Comparison of ENCODE assay signal across 8 mouse cellular contexts in the genomic region with DNA sequence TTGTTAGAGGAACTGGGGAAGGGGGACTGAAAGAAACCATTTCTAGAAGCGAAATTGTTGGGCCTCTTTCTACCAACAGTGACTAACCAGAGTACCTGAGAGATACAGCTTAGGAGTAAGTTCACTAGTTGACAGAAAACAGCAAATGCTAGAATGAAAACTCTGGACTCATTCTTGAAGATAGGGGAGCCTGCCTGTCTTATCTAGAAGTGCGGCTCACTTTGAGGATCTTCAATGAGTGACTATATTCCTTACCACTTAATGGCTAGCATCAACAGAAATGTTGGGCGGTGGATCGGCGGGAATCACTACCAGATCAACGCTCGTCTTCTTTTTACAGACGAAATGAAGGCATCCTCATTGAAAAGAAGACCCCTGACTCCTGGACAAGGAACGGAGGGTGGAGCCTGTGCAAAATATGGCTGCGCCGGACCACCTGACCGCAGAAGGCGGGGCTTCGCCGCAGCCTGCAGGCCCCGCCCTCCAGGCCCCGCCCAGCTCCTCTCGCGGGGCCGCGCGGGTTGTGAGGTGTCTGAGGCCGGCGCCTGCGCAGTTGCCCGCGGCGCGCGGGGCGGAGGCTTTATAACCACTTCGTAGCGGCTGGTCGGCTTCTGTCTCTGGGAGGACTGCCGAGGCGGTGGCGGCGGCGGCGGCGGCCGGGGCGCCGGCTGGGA. TPM values are rescaled to one million over a fixed set of nuclear protein-coding genes. Genes with fewer than 3 reads are reported as not detected.
DNase-seq lines count a peak whose midpoint lies in the region; ATAC-seq lines count a peak whose summit lies in the region.

No protein-coding gene starts in this region.

- peak; percentile 68 for ATAC-seq in common myeloid progenitor, adult 5-6 weeks (replicated peaks; ENCODE audit: low read depth, poor library complexity, severe bottlenecking)
- ATAC-seq in megakaryocyte progenitor cell, adult 5-6 weeks (replicated peaks; ENCODE audit: poor library complexity), result peak; percentile 77

- peak; percentile 98 for DNase-seq in ZHBTc4 (ENCODE audit: low read depth, low spot score)
- peak; percentile 97 to 98 for DNase-seq in gastrocnemius, adult 8-10 months (ENCODE audit: low spot score in 2 of 2)
- peak; percentile 96 for DNase-seq in induced T-regulatory cell, adult 2 months (ENCODE audit: low read depth)
- peak; percentile 92 to 95 for DNase-seq in left cerebral cortex, adult 9 months (ENCODE audit: low spot score in 2 of 2)
- DNase-seq in right cerebral cortex, postnatal 14 days, result peak; percentile 95
- peak; percentile 95 to 97 for DNase-seq in urinary bladder, postnatal 36 days (ENCODE audit: low spot score in 2 of 2)

RNA-seq across cellular contexts. Expression of gene Rnf19b, which starts 0.4 kb away (rescaled TPM):
- total RNA-seq in common myeloid progenitor, adult 5-6 weeks (2017), result 33.2 and 35.7 TPM in 2 replicates
- total RNA-seq in gastrocnemius, adult 8-10 months (2022), result 10 to 100 TPM; 23.6 to 27.2 (median 25.0) TPM
- total RNA-seq in megakaryocyte progenitor cell, adult 5-6 weeks (2015), result 24.5 and 29.0 TPM in 2 replicates
- 44.3 and 49.5 TPM in 2 replicates for total RNA-seq in megakaryocyte progenitor cell, adult 5-6 weeks (2017)

RNA-seq across cellular contexts. Expression of gene Tmem54, which starts 47.7 kb away (rescaled TPM):
- total RNA-seq in common myeloid progenitor, adult 5-6 weeks (2017), result not detected in 2 replicates
- not detected for total RNA-seq in gastrocnemius, adult 8-10 months (2022)
- 1.6 TPM in 1 of 2 replicates, not detected in the other for total RNA-seq in megakaryocyte progenitor cell, adult 5-6 weeks (2015)
- total RNA-seq in megakaryocyte progenitor cell, adult 5-6 weeks (2017), result 0.12 TPM in 1 of 2 replicates, not detected in the other

Comparison
In these comparisons a context has a peak if more than half of its experiments do, and no peak if none do; other contexts are left out.
1. Peak in every context shown above with its lines: DNase-seq and ATAC-seq.